Mouse (Mus musculus) heart, postnatal 36 days (tissue): ENCODE data around the gene Tex35. TPM values are rescaled to one million over a fixed set of nuclear protein-coding genes. Genes with fewer than 3 reads are reported as not detected.

Experiments
- DNase-seq, 2 experiments: peaks; one replicate each; pipeline ENCODE4 v3.0.0; 2021 to 2022
- intact Hi-C: fragments of 180-260 bp; cut with DNase I; formaldehyde crosslinking; loops from one replicate; pipeline ENCODE4 v1.15.1; 2025
- total RNA-seq, 2 experiments: library from RNA; stranded (reverse); gene quantifications; 2 replicates each; pipeline ENCODE4 v1.2.3; 2021

The Tex35 gene
- total RNA-seq, 2 experiments from 2014 or later = not detected

DNA sequence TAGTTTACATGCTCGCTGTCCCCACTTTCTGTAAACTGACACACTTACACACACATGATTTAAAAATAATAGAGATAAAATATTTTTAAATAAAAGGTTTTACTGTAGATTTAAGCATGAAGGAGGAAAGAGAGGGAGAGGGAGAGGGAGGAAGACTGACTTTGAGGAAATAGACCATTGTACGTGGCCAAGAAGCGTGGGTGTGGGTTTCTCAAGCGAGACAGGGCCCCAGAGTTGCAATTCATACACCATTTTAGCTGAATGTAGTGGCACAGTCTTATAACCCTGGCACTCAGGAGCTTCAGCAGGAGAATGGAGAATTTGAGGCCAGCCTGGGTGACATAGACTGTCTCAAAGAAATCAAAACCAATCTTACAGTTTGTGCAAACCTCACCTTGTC is 25.5 kb downstream of the Tex35 start:
- no peak for DNase-seq
- intact Hi-C loops = loop anchor here (1.0 kb wide), 1 partner anchor 449 kb away; no protein-coding TSS in a partner anchor

DNA sequence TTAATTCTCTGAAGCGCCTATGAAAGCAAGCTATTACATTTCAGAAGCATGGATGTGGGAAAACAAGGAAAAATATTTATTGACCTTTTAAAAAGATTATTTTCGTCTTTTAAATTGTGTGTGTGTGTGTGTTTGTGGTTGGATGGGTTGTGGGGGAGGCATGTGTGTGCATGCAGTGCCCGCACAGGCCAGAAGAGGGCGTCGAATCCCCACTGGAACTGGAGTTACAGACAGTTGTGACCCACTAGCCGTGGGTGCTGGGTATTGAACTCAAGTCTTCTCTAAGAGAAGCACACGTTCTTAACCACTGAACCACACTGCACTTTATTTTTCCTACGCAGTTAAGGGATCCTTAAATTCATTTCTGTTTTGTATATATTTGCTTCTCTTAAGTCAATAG is 26.5 kb downstream of the Tex35 start:
- DNase-seq = no peak
- intact Hi-C loops = no loop called here

DNA sequence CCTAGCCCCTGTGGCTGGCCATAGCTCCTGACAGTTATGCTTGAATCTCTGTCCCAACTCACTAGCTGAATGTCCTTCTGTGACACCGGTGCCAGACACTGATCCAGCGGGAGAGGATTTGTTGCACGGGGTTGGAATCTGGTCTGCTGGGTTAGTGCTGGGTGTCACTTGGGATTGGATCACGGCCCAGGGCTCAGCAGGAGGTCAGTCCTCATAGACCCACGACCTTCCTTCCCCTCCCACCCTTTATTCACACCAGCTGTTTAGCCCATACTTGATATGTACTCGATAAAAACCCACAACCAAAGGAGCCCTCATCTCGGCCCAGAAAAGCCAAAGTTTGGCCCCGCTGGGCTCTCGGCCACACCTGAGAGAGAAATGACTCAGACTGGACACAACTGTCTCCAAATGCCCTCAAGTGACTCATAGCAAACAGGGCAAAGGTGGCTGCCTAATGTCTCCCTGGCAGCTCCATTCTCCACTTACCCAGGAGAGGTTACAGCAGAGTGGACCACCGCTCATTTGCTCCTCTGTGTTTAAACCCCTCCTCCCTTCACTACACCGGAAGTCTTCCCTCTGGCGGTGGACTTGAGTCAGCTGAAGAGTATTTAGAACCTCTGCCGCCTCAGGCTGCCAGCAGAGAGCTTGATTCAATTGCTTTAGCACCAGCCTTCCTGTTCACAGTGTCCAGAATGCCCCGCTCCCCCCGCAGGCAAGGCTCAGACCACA is 27.2 kb downstream of the Tex35 start:
- DNase-seq = no peak
- intact Hi-C loops = no loop called here

DNA sequence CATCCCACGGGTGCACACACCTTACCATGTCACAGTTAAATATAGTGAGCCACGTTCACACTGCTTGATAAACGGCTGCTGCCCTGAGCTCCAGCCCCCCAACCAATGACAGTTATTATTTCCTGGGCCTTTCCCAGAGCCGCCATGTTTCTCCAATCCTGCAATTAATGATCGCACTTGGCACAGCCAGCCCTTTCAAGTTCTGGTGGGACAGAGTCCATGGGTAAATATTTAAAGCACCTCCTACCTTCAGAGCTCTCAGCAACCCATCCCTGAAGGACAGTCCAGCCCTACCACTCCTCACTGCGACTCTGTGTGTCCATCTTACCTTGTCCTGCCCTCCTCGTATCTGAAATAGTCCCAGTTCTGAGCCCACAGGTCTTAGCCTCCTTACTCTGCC is 28.4 kb downstream of the Tex35 start:
- no peak for DNase-seq
- intact Hi-C loops = no loop called here

DNA sequence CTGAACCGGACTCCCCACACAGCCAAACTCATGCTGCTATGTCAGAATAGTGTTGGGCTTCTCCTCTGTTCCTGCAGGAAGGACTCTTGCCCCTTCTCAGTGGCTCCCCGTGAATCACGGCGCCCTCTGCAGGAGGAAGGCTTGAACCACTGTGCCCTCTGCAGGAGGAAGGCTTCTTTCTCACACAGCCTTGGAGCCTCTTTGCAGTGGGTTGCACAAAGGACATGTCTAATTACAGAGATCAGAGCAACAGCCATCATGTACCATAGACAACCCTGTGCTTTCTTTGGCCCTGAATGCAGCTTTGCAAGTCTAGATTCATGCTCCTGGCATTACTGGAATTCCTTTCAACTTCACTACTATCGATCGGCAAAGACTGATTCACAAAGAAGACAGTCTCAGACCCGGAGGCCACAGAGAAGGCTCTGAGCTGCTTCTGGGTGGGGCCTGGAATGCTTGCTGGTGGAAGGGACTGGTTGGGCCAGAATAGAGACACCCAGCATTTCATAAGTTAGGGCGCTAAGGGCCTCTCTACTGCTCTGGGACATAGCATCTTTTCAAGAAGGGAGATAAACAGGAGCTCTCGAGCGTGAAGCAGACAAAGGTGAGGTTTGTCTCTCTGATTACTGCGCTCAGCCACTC is 29.0 kb downstream of the Tex35 start:
- intact Hi-C loops = no loop called here
- DNase-seq = peak in 1 of 2 experiments; percentile 36

DNA sequence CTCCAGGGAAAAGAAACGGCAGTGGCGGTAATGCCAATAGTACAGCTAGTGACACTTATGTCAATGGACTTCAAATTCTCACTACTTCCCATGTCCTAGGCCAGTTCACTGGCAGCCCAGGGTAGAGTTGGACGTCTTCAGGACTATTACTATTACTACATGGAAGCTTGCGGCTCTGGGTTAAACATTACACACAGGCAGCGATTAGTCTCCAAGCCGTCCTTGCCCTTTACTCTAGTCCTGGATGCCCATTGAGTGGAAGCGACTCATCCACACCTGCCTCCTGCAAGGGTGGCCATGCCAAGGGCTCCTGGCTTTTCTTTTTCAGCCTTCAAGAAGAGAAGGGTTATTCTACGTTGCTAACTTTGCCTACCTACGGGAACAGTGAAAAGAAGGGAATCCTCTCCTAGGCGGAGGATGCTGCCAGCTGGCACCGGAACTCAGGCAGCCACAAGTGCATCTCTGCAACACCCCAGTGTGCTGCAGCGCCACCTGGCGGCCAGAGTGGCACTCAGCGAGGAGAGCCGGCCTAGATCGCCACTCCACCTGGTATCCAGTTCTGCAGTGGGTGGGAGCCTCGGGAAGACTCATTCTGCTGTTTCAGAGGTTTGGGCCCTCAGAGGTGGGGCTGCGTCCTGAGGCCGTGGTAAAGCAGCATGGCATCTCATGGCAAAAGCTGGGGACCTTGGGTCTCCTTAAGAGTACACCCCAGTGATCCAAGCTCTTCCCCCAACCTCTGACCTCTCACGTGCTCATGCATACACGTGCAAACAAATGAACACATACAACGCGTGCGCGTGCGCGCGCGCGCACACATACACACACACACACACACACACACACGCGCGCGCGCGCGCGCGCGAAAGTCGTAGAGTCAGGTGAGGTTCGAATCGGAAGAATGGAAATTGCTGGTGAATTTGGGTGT is 31.4 kb downstream of the Tex35 start:
- peak; percentile 89 to 93 for DNase-seq
- intact Hi-C loops = loop anchor here (1.0 to 2.0 kb wide), 2 partner anchors 160 to 334 kb away; no protein-coding TSS in a partner anchor

DNA sequence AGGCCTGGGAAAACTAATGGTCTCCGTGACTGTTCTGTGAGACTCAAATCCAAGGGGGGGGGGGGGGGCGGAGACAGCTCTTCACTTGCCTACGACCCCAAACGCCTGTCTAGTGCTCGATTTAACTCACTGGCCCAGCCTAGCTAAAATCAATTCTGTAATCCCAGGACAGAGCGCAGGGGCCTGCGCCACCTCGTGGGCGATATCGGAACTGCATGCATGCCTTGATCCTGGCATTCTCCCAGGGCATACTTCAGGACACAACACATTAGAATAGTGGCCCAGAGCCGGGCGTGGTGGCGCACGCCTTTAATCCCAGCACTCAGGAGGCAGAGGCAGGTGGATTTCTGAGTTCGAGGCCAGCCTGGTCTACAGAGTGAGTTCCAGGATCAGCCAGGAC is 32.2 kb downstream of the Tex35 start:
- peak; percentile 89 to 94 for DNase-seq
- intact Hi-C loops = loop anchor here (2.0 kb wide), 1 partner anchor 333 kb away; no protein-coding TSS in a partner anchor

DNA sequence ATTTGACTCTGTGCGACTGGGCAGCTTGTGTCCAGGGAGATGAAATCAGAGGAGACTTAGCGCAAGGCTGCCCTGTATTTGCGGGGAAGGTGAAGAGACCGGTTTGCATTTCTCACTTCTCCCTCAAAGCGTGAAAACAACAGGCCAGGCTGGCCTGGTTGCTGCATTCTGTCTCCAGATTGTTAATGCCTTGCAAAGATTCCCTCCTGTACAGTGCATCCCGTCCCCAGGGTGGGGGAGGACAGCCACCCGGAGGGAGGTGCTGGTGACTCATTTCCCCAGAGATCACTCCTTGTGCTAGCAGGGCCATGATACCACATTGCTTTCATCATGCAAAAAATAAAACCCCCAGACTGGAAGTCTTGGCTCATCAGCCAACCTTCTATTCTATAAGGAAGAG is 33.5 kb downstream of the Tex35 start:
- DNase-seq = no peak

DNA sequence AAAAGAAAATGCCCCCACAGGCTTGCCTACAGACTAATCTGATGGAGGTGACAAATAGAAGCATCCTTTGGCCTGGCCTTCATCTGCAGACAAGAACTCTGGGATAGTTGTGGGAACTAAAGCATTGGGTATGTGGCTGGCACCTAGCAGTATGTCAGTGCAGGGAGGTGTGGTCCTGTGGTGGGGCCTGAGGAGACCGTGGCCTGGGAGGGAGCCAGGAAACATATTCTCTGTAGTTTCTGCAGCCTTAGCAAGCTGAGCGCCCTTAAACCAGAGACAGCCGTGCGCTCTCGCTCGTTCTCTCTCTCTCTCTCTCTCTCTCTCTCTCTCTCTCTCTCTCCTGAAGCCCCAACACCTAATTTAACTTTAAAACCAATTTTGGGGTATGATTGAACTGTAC is 34.1 kb downstream of the Tex35 start:
- intact Hi-C loops = no loop called here
- no peak for DNase-seq

More for the DNA sequence above, 33.5 kb downstream of the Tex35 start:
- intact Hi-C loops = no loop called here

DNA sequence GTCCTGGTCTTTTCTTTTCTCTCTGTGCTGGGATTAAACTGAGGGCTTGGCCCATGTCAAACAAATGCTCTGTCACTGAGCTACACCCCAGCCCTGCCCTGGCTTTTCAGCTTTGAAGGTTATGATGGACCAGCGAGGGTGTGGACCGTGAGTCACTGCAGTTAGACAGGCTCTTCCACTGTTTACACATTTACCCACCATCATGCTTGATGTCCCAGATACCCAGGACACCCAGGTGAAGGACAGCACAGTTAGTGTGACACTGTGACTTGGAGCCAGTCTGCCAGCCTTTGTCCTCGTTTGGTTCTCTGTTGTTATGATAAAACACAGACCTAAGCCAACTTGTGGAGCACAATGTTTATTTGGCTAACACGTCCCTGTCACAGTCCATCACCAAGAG is 34.9 kb downstream of the Tex35 start:
- intact Hi-C loops = no loop called here
- no peak for DNase-seq

DNA sequence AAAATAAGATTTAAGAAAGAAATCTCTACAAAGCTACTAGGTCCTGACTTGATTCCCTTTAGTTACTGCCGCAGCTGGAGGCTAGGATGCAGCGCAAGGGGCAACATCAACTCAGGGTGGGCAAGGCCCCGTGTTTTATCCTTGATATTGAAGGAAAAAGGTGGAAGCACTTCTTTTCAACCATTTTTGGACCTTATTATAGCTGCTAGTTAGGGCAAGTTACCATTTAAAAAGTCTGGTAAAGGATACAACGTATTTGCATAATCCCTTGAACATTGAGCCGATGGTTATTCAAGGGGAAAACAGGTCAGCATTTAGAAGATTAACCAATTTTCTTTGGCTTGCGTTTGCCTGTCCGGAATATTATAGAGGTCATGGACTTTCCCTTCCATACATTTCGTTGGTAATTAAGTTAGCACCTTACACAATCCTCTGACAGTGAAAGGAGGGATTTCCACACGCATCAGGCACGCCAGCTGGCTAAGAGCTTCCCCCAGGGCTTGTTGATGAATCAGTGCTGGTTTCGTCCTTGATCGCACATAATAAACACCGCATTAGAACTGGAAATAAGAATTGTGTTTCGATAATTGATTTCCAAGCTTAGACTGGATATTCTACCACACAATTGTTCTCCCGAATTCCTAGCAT is 39.2 kb downstream of the Tex35 start:
- DNase-seq = no peak
- intact Hi-C loops = no loop called here

DNA sequence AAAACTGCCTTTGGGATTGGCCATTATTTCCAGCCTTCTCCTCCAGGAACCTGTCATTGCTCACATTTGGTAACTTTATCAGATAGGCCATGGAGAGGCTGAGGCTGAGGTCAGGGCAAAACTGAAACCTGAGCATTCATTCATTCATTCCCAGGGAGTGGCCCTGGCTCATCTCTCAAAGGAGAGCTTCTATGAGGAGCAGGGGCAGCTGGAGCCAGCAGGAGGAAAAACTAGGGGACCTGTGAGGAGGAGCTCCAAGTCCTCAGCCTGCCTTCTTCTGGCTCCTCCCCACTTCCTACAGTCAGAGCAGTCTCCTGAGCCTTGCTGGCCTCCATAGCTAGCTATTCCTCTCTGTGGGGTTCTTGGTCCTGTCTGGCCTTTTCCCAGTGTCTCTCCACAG is 40.2 kb downstream of the Tex35 start:
- DNase-seq = no peak
- intact Hi-C loops = no loop called here

DNA sequence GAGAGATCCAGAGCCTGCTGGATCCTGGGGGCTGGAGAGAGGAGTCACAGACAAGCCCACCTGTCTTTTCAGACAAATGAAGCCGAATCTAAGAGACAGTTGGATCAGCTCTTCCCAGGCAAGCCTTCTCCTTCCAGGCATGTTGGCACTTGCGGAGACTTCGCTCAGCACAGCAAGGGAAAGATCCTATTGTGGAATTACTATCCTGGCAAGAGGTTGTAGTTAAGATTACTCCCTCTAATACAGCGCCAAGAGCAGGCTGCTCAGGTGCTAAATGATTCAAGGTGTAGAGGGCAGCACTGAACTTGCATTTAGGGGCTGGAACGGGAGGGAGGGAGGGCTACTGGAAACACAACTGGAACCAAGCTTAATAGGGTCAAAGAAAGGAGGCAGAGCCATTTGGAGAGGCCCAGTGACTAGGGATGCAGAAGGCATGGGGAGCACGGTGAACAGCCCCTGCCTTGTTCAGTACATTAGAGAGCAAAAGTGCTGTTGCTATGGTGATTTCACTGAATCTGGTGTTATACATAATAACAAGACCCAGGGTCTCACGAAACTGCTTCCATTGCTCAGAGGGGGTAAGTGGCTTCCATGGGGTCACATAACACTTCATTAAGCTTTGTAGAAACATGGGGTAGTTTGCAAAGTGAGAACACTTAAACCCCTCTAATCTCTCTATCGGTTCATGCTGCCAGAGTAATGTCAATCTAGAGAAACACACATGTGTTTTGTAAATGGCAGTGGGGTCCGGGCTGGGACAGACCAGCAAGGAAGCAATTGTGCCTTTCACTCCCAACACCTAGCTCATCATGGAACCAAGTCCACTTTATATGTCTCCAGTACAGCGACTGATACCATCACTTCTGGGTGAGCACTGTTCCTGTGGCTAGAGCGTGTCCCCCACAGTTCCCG is 42.4 kb downstream of the Tex35 start:
- intact Hi-C loops = no loop called here
- DNase-seq = no peak

DNA sequence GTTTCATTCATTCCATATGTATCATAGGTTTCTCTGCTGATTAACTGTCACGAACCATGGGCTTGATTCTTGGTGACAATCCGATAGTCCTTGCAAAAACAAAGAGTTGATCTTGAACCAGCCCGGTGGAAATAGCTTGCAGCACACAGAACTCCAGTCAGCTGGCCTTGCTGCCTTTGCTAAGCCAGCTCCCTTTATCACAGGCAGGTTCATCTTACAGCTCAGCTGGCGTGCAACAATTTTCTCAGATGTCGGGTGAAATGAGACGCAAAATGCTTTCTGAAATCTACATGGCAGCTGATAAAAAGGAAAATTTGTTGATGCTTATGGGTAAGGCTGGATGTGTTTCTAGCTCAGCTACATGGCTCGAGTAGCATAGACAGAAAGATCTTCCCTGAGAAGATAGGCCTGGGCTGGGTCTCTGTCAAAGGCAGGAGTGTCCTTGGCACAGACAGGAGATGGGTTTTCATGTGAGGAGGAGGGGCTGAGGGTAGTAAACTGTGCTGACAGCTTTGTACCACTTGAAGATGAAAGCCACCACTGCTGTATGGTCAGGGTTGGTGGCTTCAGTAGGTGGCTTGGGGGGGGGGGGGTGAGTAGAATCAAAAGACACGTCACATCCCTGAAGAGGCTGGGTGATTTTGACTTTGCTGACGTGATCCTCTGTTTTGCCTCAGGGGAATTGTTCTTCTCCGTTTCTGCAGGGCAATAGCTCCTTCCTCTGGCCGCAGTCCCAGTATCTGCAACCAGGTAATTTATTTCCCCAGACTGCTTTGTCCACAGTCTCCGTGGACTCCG is 45.0 kb downstream of the Tex35 start:
- DNase-seq = no peak
- intact Hi-C loops = no loop called here

DNA sequence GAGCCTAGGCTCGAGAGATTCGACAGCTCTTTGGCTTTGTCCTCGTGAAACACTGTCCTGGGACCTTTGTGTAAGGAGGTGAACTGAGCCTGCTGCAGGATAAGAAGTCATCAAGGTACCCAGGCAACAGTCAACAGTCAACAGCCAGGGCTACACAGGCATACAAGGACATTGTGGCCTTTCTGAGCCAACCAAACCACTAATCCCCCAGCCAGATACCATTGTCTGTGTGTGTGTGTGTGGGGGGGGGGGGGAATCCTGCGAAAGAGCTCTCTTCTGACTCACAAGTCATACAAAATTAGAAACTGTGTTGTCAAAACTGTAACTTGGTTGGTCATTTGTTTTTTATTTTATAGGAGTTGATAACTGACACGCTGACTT is 46.0 kb downstream of the Tex35 start:
- intact Hi-C loops = no loop called here
- no peak for DNase-seq

DNA sequence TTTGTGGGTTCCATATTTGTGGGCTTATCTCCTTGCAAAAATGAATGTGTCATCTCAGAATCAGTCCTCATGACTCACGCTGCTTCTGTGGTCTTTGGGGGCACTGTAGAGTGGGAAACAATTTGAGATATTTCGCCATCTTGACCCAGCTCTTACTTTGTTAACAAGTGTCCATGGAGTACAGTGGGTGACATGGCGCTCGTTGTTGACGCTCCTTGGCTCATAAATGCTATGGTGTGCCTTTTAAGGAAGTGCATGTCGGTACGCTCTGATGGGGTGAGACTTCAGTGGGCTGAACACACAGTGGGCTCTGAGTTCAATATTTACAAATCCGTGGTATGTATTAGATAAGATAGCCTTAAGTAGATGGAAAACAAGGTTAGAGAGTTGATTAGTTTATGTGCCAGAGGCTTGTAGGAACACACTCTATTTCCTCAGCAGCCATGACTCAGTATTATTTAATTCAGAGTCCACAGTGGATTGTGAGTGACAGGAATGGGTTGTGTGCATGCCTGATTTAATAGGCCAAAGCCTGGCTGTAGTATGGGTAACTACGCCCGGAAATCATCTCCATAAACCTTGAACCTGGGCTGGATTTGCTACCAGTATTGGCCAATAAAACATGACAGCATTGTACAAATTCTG is 46.6 kb downstream of the Tex35 start:
- intact Hi-C loops = no loop called here
- DNase-seq = no peak

DNA sequence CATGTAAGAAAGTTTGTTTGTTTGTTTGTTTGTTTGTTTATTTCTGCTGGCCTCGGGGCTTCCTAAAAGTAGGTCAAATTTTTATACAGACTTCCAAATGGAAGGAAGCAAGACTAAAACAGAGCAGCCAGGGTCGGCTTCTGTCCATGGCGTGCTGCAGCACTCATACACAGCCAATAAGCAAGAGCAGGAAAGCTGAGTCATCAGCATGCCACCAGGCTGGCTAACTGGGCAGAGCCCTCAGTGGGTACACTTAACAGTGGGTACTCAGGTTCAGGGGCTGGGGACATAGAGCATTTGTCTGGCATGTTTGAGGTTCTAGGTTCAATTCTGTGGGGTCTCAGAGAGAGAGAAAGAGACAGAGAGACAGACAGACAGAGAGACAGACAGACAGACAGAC is 47.3 kb downstream of the Tex35 start:
- intact Hi-C loops = no loop called here
- DNase-seq = no peak

DNA sequence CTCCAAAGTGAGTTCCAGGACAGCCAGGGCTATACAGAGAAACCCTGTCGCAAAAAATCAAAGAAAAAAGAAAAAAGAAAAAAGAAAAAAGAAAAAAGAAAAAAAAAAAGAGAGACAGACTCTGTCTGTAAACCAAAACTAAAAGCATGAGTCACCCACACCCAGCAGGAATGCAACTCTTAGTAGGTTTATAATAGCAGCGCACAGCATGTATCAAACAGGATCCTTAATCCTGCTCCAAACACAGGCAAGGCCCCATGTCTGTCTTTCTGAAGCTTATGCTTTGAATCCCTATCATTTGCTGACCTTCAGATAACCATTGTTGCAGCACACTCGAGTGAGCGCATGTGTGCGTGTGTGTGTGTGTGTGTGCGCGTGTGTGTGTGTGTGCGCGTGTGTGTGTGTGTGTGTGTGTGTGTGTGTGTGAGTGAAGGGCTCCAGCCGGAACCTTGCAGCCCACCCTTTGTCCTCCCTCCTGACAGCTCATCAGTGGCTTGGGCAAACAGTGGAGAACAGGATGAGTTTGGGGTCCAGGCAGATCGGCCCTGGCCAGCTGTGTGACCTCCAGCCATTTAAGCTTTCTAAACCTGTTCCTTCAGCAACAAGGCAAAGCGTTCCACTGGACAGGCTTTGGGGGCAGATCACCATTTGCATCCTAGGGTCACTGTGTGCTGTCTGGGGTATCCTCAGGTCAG is 47.9 kb downstream of the Tex35 start:
- intact Hi-C loops = no loop called here

More for the DNA sequence above, 47.9 kb downstream of the Tex35 start:
- DNase-seq = no peak
